Mouse (Mus musculus) frontal cortex, adult 2 months (tissue): ENCODE data around the gene Gimap9. TPM values are rescaled to one million over a fixed set of nuclear protein-coding genes. Genes with fewer than 3 reads are reported as not detected.

ENCODE experiments used
- DNase-seq, 2 experiments: peaks; one replicate each; pipeline ENCODE4 v3.0.0; 2022; ENCODE audit warnings: low spot score in 1 of 2; ENCODE audit errors: extremely low spot score in 1 of 2
- polyA plus RNA-seq: library from polyadenylated mRNA; depleted of rRNA; stranded (reverse); fragments of >200 nt; gene quantifications from 2 replicates; pipeline ENCODE4 v1.2.3, GENCODE M21; 2012

The Gimap9 gene
- polyA plus RNA-seq, 1 experiment: 0.90 TPM

GRCm38 (mm10) chr6:48685694-48686665 lies 10.1 kb downstream of the Gimap9 start:
- DNase-seq: peak in 1 of 2 experiments; percentile 14

- DNase-seq: no peak
Observed at GRCm38 (mm10) chr6:48687077-48687476, 11.1 kb downstream of the Gimap9 start.

GRCm38 (mm10) chr6:48689320-48689719 lies 13.4 kb downstream of the Gimap9 start:
- no peak for DNase-seq

- DNase-seq: no peak
Observed at GRCm38 (mm10) chr6:48692962-48693361, 17.0 kb downstream of the Gimap9 start.

GRCm38 (mm10) chr6:48696830-48697554 lies 21.1 kb downstream of the Gimap9 start:
- DNase-seq: no peak

GRCm38 (mm10) chr6:48697555-48697930 lies 21.6 kb downstream of the Gimap9 start:
- DNase-seq: no peak

- no peak for DNase-seq
Observed at GRCm38 (mm10) chr6:48698066-48698856, 22.3 kb downstream of the Gimap9 start.

GRCm38 (mm10) chr6:48698888-48699287 lies 23.0 kb downstream of the Gimap9 start:
- DNase-seq: no peak

- no peak for DNase-seq
Observed at GRCm38 (mm10) chr6:48700251-48701075, 24.5 kb downstream of the Gimap9 start.

- DNase-seq: no peak
Observed at GRCm38 (mm10) chr6:48702146-48702545, 26.2 kb downstream of the Gimap9 start.

- DNase-seq: no peak
Observed at GRCm38 (mm10) chr6:48702601-48703000, 26.7 kb downstream of the Gimap9 start.

- DNase-seq: no peak
Observed at GRCm38 (mm10) chr6:48704146-48704545, 28.2 kb downstream of the Gimap9 start.

GRCm38 (mm10) chr6:48706130-48706529 lies 30.2 kb downstream of the Gimap9 start:
- no peak for DNase-seq

GRCm38 (mm10) chr6:48718455-48718854 lies 42.5 kb downstream of the Gimap9 start, which contains the start of the genes Gm28053 and Gimap7:
TSS of gene Gm28053 (plus strand) at chr6:48718607.
TSS of gene Gimap7 (plus strand) at chr6:48718621.
- no peak for DNase-seq

GRCm38 (mm10) chr6:48720326-48720725 lies 44.4 kb downstream of the Gimap9 start:
- peak in 1 of 2 experiments; percentile 2 for DNase-seq

GRCm38 (mm10) chr6:48723468-48723867 lies 47.5 kb downstream of the Gimap9 start:
- DNase-seq: no peak

GRCm38 (mm10) chr6:48725476-48725875 lies 49.5 kb downstream of the Gimap9 start:
- DNase-seq: peak; percentile 11 to 45

- no peak for DNase-seq
Observed at GRCm38 (mm10) chr6:48727761-48728160, 51.8 kb downstream of the Gimap9 start.
